Mouse (Mus musculus): ENCODE measurements around the gene Prr3.
A peak's percentile ranks its signal among the peaks of the same experiment; 100 is the strongest.
"Not testable (repeated sequence)": the region's sequence is repeated elsewhere in the genome, so short reads cannot be mapped to it uniquely, and the experiment has no call there.

The Prr3 gene

DNA sequence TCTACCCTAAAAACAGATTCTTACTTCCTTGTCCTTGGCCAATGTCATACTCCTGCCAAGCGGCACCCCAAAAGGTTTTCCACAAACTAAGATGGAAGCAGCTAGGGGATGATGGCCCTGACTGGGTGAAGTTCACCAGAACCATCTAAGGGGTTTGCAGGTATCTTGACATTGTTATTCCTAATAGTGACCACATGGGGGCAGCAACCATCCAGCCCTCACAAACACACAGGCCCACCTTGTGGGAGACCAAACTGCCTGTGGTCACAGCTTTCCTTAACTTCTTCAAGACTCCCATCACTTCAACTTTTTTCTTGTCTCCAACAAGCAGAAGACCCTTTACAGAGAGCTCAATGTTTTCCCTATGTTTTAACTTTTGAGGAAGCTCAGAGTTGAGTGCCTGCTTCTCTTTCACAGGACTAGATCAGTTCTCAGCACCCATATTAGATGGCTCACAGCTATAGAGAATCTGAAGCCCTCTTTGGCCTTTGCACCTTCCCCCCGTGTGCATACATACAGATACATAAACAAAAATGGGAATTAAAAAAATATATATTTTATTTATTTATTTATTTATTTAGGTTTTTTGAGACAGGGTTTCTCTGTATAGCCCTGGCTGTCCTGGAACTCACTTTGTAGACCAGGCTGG lies 42.2 kb downstream of the Prr3 start:
- DNase-seq, result peak; percentile 53 to 57

GRCm38 (mm10) chr17:35935763-35936162 lies 44.3 kb downstream of the Prr3 start:
- DNase-seq, result not testable (repeated sequence)

GRCm38 (mm10) chr17:35932608-35933007 lies 47.4 kb downstream of the Prr3 start:
- DNase-seq, result no peak

DNA sequence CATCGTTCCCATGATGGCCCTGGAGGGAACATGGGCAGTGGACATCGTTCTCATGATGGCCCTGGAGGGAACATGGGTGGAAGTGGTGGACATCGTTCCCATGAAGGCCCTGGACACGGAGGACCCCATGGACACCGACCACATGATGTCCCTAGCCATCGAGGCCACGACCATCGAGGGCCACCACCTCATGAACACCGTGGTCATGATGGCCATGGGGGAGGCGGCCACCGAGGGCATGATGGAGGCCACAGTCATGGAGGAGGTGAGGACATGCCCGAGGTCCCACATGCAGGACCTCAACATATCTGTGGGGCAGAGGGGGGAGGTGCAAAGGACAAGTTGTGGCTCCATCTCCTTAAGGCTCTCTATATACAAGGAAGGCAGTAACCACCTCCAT lies 49.4 kb downstream of the Prr3 start:
- DNase-seq, result peak in 1 of 2 experiments; percentile 33

DNA sequence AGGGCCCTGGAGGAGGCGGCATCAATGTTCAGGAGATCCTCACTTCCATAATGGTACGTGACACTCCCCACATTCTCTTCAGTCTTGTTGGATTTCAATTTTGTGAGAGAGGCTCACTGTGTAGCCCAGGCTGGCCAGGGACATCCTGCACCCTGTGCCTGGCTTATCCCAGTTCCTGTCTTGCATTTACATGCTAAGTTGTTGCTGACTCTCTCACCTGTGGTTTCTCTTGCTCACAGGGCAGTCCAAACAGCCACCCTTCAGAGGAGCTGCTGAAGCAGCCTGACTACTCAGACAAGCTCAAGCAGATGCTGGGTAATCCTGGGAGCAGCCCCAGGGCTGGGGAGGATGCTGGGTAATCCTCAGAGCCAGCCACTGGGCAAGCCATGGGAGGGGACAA lies 50.5 kb downstream of the Prr3 start:
- no peak for DNase-seq

- DNase-seq, result no peak
Measured at GRCm38 (mm10) chr17:35927471-35927870, 52.6 kb downstream of the Prr3 start.

DNA sequence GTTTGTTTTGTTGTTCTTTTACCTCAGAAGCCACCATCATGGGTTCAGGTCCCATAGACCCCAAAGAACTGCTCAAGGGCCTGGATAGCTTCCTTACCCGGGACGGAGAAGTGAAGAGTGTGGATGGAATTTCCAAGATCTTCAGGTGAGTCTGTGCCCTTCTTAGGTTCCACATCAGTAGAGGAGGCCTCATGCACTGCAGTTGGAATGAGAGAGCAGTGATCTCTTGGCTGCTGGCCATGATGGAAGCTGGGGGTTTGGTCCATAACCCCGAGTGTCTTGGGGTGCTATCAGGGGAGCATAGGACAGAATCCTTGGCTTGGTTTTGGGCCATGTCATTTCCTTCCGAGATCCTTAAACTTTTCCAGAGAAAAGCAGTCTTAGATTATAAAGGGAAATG lies 56.8 kb downstream of the Prr3 start:
- DNase-seq, result peak; percentile 32 to 41

DNA sequence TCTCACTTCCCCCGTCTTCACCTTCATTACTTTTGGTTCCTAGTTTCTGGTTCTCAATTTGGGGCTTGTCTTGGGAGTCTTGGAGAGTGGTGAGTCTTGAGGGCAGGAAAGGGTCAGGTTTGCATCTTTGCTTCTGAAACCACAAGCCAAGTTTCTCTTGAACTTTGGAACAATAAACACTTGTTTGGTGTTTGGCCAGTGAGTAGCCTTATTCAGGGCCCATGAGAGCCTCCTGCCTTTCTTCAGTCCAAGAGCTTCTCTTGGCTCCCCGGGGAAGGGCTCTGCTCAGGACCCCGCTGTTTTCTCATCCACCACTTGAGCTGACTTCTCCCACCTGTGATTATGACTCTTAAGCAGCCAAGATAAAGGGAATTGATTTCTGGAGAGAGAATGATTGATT lies 57.5 kb downstream of the Prr3 start:
- DNase-seq, result peak in 1 of 2 experiments; percentile 34
